Mouse (Mus musculus): ENCODE measurements around the gene Mknk1.

The Mknk1 gene

GRCm38 (mm10) chr4:115838696-115839641 is at the start of gene Mknk1:
Mknk1 (plus strand) TSS chr4:115839198.
- peak; percentile 89 for DNase-seq (ENCODE audit: low spot score)

DNA sequence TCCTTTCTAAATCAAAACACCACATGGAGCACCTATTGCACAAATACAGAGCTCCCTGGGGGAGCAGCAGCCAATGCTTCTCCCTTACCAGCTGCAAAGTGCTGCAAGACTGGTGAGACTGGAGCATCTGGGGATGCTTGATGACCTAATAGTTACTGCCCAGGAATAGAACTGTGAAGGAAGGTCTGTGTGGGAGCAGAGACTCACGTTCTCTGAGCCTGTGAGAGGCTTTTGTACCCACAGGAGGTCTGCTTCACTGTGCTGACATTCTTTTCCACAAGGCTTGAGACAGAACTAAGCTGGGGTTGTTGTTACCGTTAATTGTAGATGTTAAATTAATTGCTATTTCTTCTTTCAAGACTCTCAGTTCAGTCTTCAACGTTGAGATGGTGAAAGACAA is 48.1 kb upstream of the Mknk1 start:
- no peak for DNase-seq (ENCODE audit: low spot score)

DNA sequence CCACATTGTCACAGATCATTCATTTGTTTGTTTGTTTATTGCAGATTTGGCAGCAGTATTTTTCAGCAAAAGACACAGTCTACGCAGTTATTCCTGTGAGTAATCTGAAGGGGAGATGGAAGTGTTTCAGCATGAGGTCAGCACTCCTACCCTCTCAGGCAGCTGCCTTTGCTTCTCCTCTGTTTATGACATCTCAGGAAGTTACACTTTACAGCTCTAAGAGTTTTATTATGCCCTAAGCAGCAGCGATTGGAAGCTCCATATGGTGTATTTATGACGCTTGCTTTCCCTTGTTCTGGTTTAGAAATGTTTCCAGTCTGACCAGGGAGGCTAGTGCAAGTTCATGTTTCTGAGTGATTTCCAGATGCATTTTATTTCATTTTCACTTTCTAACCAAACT is 43.6 kb upstream of the Mknk1 start:
- no peak for DNase-seq (ENCODE audit: low spot score)

GRCm38 (mm10) chr4:115799981-115800380 is 39.0 kb upstream of the Mknk1 start:
- DNase-seq (ENCODE audit: low spot score): peak; percentile 15

- no peak for DNase-seq (ENCODE audit: low spot score)
These were observed 26.7 kb upstream of the Mknk1 start for GRCm38 (mm10) chr4:115812326-115812725.

GRCm38 (mm10) chr4:115815606-115816005 is 23.4 kb upstream of the Mknk1 start:
- no peak for DNase-seq (ENCODE audit: low spot score)

DNA sequence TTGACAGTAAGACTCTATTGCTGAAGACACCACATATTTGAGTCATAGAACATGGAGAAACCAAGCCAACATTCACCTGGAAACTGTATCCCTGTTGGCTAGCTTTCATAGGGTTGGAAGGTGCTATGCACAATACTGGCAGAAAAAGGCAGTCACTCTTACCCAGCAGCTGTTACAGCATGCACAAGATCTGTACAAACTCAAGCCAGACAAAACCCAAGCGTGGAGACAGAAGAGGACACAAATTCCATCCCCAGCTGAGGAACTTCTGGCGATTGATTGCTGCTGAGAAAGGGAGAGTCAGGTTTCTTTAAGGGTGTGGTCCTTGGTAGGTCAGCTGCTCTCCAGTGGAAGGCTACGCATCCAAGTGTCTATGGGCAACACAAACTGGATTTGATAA is 18.8 kb upstream of the Mknk1 start:
- DNase-seq (ENCODE audit: low spot score): no peak

- DNase-seq (ENCODE audit: low spot score): no peak
These were observed 18.1 kb upstream of the Mknk1 start for GRCm38 (mm10) chr4:115820944-115821343.

- DNase-seq (ENCODE audit: low spot score): no peak
These were observed 17.6 kb upstream of the Mknk1 start for GRCm38 (mm10) chr4:115821431-115821830.

- no peak for DNase-seq (ENCODE audit: low spot score)
These were observed 17.1 kb upstream of the Mknk1 start for GRCm38 (mm10) chr4:115821928-115822327.

DNA sequence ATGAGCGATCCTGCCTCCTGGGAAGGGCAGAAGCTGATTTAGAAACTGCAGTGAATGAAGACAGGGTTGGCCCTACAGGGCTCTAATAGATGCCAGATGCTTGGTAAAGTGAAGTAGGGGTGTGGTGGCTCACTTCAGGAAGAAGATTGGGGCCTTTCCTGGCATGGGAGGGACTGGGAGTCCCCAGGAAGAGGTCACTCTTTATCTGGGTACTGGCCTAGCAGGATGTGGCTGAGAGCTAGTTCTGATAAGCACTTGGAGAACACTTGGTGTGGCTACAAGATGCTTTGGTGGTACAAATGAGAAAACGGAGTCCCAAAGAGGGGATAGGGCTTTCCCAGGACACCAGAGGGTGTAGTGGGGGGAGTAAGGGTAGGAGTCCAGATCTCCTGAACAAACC is 14.8 kb upstream of the Mknk1 start:
- DNase-seq (ENCODE audit: low spot score): no peak

- DNase-seq (ENCODE audit: low spot score): no peak
These were observed 13.7 kb upstream of the Mknk1 start for GRCm38 (mm10) chr4:115825271-115825670.

GRCm38 (mm10) chr4:115827066-115827465 is 11.9 kb upstream of the Mknk1 start:
- no peak for DNase-seq (ENCODE audit: low spot score)

DNA sequence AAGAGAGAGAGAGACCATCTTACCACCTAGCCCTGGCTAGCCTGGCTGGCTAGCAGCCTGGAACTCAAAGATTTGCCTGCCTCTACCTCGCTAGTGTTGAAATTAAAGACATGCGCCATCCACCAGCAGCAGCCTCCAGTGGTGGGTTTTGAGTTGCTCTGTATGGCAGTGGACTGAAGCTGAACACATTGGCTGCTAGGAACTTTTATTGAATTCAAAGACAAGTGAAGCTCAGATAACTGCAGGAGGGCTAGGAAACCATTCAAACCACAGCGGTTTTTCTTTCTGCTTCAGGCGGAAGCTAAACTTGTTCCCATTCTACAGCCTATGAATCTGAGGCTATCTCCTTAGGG is 11.5 kb upstream of the Mknk1 start:
- no peak for DNase-seq (ENCODE audit: low spot score)

DNA sequence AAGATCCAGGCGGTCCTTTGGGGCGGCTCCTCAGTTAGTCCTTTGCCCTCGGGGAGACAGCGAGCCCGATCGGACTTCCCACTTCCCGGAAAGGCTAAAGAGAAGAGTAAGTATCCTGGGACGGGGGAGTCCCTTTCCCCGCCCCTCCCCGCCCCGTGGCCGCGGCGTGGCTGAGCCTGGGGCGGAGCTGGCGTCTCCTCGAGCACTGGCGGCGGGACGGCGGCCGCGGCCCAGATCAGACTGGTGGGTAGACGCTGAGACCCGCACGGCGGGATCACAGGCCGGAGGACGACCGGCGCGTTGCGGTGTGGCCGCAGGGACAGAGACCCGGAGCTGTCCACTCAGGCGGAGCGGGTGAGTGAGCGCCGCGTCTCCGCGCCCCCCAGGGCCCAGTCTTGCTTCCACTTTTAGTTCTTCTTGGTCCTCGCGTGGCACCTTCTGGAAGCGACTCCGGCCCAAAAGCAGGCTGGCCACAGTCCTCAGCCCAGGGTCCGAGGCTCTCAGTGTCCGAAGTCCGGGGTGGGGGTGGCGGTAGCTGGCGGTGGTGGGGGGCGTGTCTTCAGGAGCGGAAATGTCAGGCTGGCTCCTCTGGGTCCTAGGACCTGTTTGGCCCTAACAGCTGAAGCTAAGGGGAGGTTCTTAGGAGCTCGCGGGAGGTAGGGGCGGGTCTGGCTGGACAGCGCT is 11.0 kb upstream of the Mknk1 start, which contains the start of gene Mob3c:
Mob3c (plus strand) TSS at position 205 of the 684 bp plus-strand sequence.
- DNase-seq (ENCODE audit: low spot score): peak; percentile 65

GRCm38 (mm10) chr4:115828572-115828902 is 10.5 kb upstream of the Mknk1 start:
- DNase-seq (ENCODE audit: low spot score): no peak

GRCm38 (mm10) chr4:115830491-115830890 is 8.5 kb upstream of the Mknk1 start:
- no peak for DNase-seq (ENCODE audit: low spot score)

- DNase-seq (ENCODE audit: low spot score): no peak
These were observed 7.8 kb upstream of the Mknk1 start for GRCm38 (mm10) chr4:115831221-115831620.

- DNase-seq (ENCODE audit: low spot score): no peak
These were observed 7.0 kb upstream of the Mknk1 start for GRCm38 (mm10) chr4:115832040-115832439.

- DNase-seq (ENCODE audit: low spot score): no peak
These were observed 3.4 kb upstream of the Mknk1 start for GRCm38 (mm10) chr4:115835576-115835975.

DNA sequence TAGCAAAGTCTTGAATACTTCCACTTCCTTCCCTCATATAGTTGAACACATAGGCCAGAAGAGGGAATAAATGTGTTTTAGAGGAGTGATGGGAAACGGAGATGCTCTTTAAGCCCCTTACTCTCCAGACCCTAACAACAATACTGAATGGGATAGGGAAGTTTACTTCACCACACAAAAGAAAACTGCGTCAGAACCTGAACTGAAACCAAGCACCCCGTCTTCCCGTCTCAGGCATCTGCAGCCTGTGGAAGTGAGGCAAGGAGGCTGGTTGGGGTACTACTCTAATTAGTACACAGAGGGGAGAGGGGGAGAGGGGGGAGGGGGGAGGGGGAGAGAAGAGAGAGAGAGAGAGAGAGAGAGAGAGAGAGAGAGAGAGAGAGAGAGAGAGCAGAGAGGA is 802 bp upstream of the Mknk1 start:
- no peak for DNase-seq (ENCODE audit: low spot score)

- DNase-seq (ENCODE audit: low spot score): peak; percentile 19
These were observed 958 bp downstream of the Mknk1 start for GRCm38 (mm10) chr4:115839956-115840355.

DNA sequence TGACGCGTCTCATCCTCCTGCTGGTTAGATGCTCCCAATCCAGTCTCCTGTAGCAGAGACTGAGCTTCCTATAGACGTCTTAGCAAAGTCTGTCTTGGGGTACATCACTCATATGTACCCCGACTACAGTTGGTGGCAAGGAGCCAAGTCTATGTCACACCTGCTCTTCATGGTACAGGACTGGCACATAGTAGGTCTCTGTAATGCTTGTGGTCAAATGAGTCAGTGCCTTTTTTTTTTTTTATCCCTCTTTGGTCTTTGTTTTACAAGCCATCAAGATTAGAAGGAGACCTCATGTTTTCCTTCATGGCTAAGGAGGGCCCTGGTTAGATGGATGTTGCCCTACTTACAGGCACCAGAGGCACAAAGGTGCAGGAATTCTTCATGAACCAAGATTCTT is 1.8 kb downstream of the Mknk1 start:
- no peak for DNase-seq (ENCODE audit: low spot score)
